Mouse (Mus musculus): ENCODE measurements around the gene Pum1. TPM values are rescaled to one million over a fixed set of nuclear protein-coding genes. Genes with fewer than 3 reads are reported as not detected.
"Not testable (repeated sequence)": the region's sequence is repeated elsewhere in the genome, so short reads cannot be mapped to it uniquely, and the experiment has no call there.

The Pum1 gene
- polyA plus RNA-seq, 1 experiment from 2014 or later, result 107 TPM

DNA sequence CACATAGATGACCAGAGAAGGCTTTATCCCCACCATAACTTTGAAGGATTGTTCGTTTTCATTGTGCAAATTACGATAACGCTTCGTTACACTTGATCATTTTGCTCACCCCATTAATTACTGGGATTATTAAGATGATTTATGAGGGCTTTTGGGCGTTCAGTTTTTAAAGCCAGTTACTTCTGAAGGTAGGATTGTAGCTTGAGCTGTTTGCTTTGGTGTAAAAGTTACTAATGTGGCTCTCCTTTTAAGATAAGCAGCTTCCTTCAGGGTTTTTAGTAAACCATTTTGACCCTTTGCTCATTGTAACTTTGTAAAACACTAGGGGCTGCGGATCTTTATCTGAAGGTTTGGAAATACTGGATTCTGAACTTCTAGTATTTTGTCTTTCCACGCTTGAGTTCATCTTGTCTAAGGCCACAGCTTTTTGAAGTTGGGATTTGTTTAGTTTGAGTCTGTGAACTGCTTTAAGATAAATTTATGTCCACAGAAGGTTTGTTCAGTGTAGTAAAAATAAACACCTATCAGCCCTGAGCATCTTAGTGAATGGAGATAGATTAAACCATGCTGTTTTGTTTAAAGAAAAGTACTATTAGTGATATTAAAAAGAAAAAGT, 1.4 kb downstream of the Pum1 start:
- no peaks in the 10 kb centered on the region for H3K9me3 ChIP-seq (ENCODE audit: control insufficient read depth, low read length)
- H3K27ac ChIP-seq (ENCODE audit: low read depth, low read length), result no peak overlapping the region
- H3K27me3 ChIP-seq (ENCODE audit: control insufficient read depth, insufficient read depth, low read length), result no peaks in the 10 kb centered on the region
- peak overlapping the region; percentile 97 for H3K9ac ChIP-seq (ENCODE audit: low read length)
- DNase-seq (ENCODE audit: low spot score) (no peak), ATAC-seq (ENCODE audit: insufficient read depth, low FRiP score, low TSS enrichment) (no peak)
- peak overlapping the region; percentile 93 for H3K4me3 ChIP-seq (ENCODE audit: low read depth, low read length)
- no peaks in the 10 kb centered on the region for H3K36me3 ChIP-seq (ENCODE audit: control insufficient read depth, insufficient read depth, low read length)
- peaks cover 8% of the 10 kb centered on the region; the same call in 1 of the 2 replicates for H3K4me1 ChIP-seq (ENCODE audit: control insufficient read depth, insufficient read depth, low read length)
- WGBS, result 7% methylated on average over 7 of the region's 7 CpGs
- peak overlapping the region; percentile 87 for H3K4me2 ChIP-seq (ENCODE audit: low read depth)

DNA sequence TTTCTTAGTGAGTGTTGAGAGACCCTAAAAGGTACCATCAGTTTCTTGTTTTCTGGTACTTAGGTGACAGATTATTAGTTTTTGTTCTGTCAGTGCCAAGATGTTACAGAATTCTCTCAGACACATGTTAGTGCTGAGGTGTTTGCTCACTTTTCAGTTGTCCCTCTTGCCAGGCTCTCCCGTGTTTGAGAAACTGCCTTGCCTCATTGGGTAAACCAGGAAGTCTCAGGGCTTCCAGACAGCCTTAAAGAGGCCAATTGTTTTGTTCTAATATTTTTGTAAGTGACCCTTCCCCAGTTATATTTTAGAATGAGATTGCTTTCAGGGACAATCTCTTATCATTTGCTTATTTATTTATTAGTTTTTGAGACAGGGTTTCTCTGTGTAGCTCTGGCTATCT, 2.1 kb downstream of the Pum1 start:
- Histone ChIP-seq H3K9ac (ENCODE audit: low read length) (no peak overlapping the region), H3K4me1 (ENCODE audit: control insufficient read depth, insufficient read depth, low read length) (peaks cover 8% of the 10 kb centered on the region; the same call in 1 of the 2 replicates), H3K9me3 (ENCODE audit: control insufficient read depth, low read length) (no peaks in the 10 kb centered on the region), H3K4me3 (ENCODE audit: low read depth, low read length) (peak overlapping the region; percentile 93), H3K27ac (ENCODE audit: low read depth, low read length) (no peak overlapping the region), H3K36me3 (ENCODE audit: control insufficient read depth, insufficient read depth, low read length) (no peaks in the 10 kb centered on the region), H3K4me2 (ENCODE audit: low read depth) (peak overlapping the region; percentile 87), H3K27me3 (ENCODE audit: control insufficient read depth, insufficient read depth, low read length) (no peaks in the 10 kb centered on the region)
- no peak for DNase-seq (ENCODE audit: low spot score)
- ATAC-seq (ENCODE audit: insufficient read depth, low FRiP score, low TSS enrichment), result no peak
- WGBS, result 24% methylated on average over 1 of the region's 1 CpGs

DNA sequence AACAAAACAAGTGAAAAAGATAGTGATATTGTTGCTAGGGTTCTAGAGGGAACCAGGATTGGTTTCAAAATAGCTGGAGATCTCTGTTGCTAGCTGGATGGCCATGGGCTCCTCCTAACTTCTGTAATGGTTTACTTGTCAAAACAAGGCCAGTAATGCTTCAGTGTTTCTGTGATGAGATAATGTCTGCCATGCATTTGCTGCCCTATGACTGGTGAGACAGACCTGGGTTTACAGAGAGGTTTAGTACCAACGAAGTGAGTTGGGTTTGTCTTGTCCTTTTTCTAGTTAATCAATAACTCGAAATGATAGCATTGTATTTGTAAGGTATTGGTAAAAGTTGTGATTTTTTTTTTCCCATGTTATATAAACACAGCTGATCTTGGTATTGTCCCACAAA, 4.6 kb downstream of the Pum1 start:
- 59% methylated on average over 2 of the region's 2 CpGs for WGBS
- Histone ChIP-seq H3K27me3 (ENCODE audit: control insufficient read depth, insufficient read depth, low read length) (no peaks in the 10 kb centered on the region), H3K9ac (ENCODE audit: low read length) (no peak overlapping the region), H3K4me2 (ENCODE audit: low read depth) (no peak overlapping the region), H3K27ac (ENCODE audit: low read depth, low read length) (no peak overlapping the region), H3K9me3 (ENCODE audit: control insufficient read depth, low read length) (no peaks in the 10 kb centered on the region), H3K4me3 (ENCODE audit: low read depth, low read length) (no peak overlapping the region), H3K4me1 (ENCODE audit: control insufficient read depth, insufficient read depth, low read length) (peaks cover 8% of the 10 kb centered on the region; the same call in 1 of the 2 replicates), H3K36me3 (ENCODE audit: control insufficient read depth, insufficient read depth, low read length) (peaks cover 14% of the 10 kb centered on the region)
- ATAC-seq (ENCODE audit: insufficient read depth, low FRiP score, low TSS enrichment) (no peak), DNase-seq (ENCODE audit: low spot score) (no peak)

DNA sequence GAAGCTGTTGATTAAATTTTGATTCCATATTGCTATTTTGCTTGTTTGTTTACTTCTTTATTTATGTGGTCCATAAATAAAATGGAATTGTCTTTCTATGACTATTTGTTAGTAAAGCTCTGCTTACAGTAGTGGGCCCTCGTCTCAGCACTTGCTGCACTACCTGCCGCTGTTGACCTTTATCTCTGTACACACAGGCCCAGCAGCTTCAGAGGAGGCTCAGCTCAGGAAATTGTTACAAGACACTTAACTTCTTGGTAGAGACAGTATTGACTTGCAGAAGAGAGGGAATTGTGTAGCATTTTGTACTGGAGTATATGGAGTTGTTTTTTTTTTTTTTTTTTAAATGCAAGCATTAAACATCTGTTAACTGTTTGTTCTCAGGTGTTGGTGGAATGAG, 5.4 kb downstream of the Pum1 start:
- 66% methylated on average over 2 of the region's 2 CpGs for WGBS
- H3K9ac ChIP-seq (ENCODE audit: low read length), result no peak overlapping the region
- no peak overlapping the region for H3K4me3 ChIP-seq (ENCODE audit: low read depth, low read length)
- no peak overlapping the region for H3K27ac ChIP-seq (ENCODE audit: low read depth, low read length)
- no peak for ATAC-seq (ENCODE audit: insufficient read depth, low FRiP score, low TSS enrichment)
- no peaks in the 10 kb centered on the region for H3K9me3 ChIP-seq (ENCODE audit: control insufficient read depth, low read length)
- H3K4me2 ChIP-seq (ENCODE audit: low read depth), result no peak overlapping the region
- H3K36me3 ChIP-seq (ENCODE audit: control insufficient read depth, insufficient read depth, low read length), result peaks cover 14% of the 10 kb centered on the region
- H3K27me3 ChIP-seq (ENCODE audit: control insufficient read depth, insufficient read depth, low read length), result no peaks in the 10 kb centered on the region
- DNase-seq (ENCODE audit: low spot score), result no peak
- H3K4me1 ChIP-seq (ENCODE audit: control insufficient read depth, insufficient read depth, low read length), result peaks cover 8% of the 10 kb centered on the region; the same call in 1 of the 2 replicates

DNA sequence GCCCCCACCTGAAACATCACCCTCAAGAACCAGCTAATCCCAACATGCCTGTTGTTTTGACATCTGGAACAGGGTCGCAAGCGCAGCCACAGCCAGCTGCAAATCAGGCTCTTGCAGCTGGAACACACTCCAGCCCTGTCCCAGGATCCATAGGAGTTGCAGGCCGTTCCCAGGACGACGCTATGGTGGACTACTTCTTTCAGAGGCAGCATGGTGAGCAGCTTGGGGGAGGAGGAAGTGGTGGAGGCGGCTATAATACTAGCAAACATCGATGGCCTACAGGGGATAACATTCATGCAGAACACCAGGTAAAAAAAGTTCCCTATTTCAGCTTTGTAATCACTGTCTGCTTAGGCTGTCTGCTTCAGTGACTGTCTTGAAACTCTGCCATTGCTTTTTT, 5.9 kb downstream of the Pum1 start:
- H3K36me3 ChIP-seq (ENCODE audit: control insufficient read depth, insufficient read depth, low read length), result peaks cover 14% of the 10 kb centered on the region
- DNase-seq (ENCODE audit: low spot score) (peak; percentile 14), ATAC-seq (ENCODE audit: insufficient read depth, low FRiP score, low TSS enrichment) (no peak)
- WGBS, result 65% methylated on average over 7 of the region's 7 CpGs
- no peaks in the 10 kb centered on the region for H3K27me3 ChIP-seq (ENCODE audit: control insufficient read depth, insufficient read depth, low read length)
- peaks cover 8% of the 10 kb centered on the region; the same call in 1 of the 2 replicates for H3K4me1 ChIP-seq (ENCODE audit: control insufficient read depth, insufficient read depth, low read length)
- no peak overlapping the region for H3K4me3 ChIP-seq (ENCODE audit: low read depth, low read length)
- no peaks in the 10 kb centered on the region for H3K9me3 ChIP-seq (ENCODE audit: control insufficient read depth, low read length)
- H3K9ac ChIP-seq (ENCODE audit: low read length), result no peak overlapping the region
- H3K27ac ChIP-seq (ENCODE audit: low read depth, low read length), result no peak overlapping the region
- no peak overlapping the region for H3K4me2 ChIP-seq (ENCODE audit: low read depth)

DNA sequence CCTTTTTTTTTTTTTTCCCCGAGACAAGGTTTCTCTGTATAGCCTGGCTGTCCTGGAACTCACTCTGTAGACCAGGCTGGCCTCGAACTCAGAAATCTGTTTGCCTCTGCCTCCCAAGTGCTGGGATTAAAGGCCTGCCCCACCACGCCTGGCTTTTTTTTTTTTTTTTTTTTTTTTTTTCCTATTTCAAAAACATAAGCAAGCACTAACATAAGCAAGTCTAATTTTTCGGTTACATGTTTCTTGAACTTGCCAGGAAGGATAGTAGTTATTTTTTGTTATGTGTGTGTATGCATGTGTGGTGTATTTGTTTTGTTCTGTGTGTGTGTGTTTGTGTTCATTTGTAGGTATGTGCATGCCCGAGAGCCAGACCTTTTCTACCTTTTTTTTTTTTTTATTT, 6.9 kb downstream of the Pum1 start:
- not testable (repeated sequence) for H3K4me2 ChIP-seq (ENCODE audit: low read depth); H3K4me1 ChIP-seq (ENCODE audit: control insufficient read depth, insufficient read depth, low read length); ATAC-seq (ENCODE audit: insufficient read depth, low FRiP score, low TSS enrichment); DNase-seq (ENCODE audit: low spot score); H3K27me3 ChIP-seq (ENCODE audit: control insufficient read depth, insufficient read depth, low read length); H3K9ac ChIP-seq (ENCODE audit: low read length); H3K9me3 ChIP-seq (ENCODE audit: control insufficient read depth, low read length); H3K4me3 ChIP-seq (ENCODE audit: low read depth, low read length); H3K27ac ChIP-seq (ENCODE audit: low read depth, low read length)
- peaks cover 16% of the 10 kb centered on the region for H3K36me3 ChIP-seq (ENCODE audit: control insufficient read depth, insufficient read depth, low read length)
- 88% methylated on average over 5 of the region's 5 CpGs for WGBS

DNA sequence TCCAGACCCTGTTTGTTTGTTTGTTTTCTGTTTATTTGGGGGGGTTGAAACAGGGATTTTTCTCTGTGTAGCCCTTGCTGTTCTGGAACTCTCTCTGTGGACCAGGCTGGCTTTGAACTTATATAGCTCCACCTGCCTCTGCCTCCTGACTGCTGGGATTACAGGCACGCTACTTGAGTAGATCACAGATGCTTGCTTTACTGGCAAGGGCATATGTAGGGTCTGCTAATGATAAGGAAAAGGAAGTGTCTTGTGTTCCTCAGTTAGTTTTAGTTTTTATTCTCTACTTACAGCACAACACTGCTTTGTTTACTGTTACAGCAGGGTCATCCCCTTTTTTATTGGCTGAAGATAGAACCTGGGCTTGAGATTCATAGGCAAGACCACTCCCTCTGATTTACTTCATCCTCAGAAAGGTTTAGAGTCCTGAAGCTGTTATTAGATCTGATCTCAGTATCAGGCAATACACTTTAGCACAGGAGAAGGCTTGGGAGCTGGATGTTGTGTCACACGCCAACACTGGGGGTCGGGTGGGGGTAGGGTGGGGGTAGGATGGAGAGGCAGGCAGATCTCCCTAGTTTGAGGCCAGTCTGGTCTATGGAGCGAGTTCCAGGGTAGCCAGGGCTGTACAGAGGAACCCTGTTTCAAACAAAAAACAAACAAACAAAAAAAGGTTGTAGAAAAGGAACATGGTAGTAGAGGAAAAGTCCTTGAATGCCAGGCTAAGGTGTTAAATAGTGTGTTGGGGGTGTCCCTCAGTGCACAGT, 8.1 kb downstream of the Pum1 start:
- DNase-seq (ENCODE audit: low spot score), result no peak
- WGBS, result 92% methylated on average over 4 of the region's 4 CpGs
- no peak overlapping the region for H3K27ac ChIP-seq (ENCODE audit: low read depth, low read length)
- no peak overlapping the region for H3K4me2 ChIP-seq (ENCODE audit: low read depth)
- no peaks in the 10 kb centered on the region for H3K27me3 ChIP-seq (ENCODE audit: control insufficient read depth, insufficient read depth, low read length)
- H3K36me3 ChIP-seq (ENCODE audit: control insufficient read depth, insufficient read depth, low read length), result peaks cover 16% of the 10 kb centered on the region
- peaks cover 4% of the 10 kb centered on the region; the same call in 1 of the 2 replicates for H3K4me1 ChIP-seq (ENCODE audit: control insufficient read depth, insufficient read depth, low read length)
- H3K4me3 ChIP-seq (ENCODE audit: low read depth, low read length), result no peak overlapping the region
- H3K9ac ChIP-seq (ENCODE audit: low read length), result no peak overlapping the region
- H3K9me3 ChIP-seq (ENCODE audit: control insufficient read depth, low read length), result no peaks in the 10 kb centered on the region
- no peak for ATAC-seq (ENCODE audit: insufficient read depth, low FRiP score, low TSS enrichment)

DNA sequence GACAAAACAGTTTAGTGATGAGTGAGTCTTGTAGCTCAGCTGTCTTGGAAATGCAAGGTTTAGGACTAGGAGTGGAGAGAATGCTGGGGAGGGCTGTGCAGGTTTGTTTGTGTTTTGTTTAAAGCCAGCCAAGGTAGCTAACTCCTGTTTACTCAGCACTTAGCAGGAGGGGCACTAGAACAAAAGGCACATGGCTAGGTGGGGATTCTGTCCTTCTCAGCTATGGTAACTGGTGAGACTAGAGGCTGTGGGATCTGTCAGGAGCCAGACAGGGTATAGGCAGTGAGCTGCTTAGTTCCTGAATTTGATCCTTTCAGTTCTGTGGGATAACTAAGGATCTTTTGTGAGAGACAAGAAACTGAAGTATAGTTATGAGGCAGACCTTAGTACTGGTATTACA, 9.0 kb downstream of the Pum1 start:
- Histone ChIP-seq H3K36me3 (ENCODE audit: control insufficient read depth, insufficient read depth, low read length) (peaks cover 16% of the 10 kb centered on the region), H3K9me3 (ENCODE audit: control insufficient read depth, low read length) (no peaks in the 10 kb centered on the region), H3K27me3 (ENCODE audit: control insufficient read depth, insufficient read depth, low read length) (no peaks in the 10 kb centered on the region), H3K4me3 (ENCODE audit: low read depth, low read length) (no peak overlapping the region), H3K4me2 (ENCODE audit: low read depth) (no peak overlapping the region), H3K27ac (ENCODE audit: low read depth, low read length) (no peak overlapping the region), H3K4me1 (ENCODE audit: control insufficient read depth, insufficient read depth, low read length) (peaks cover 4% of the 10 kb centered on the region; the same call in 1 of the 2 replicates), H3K9ac (ENCODE audit: low read length) (no peak overlapping the region)
- ATAC-seq (ENCODE audit: insufficient read depth, low FRiP score, low TSS enrichment) (no peak), DNase-seq (ENCODE audit: low spot score) (no peak)

DNA sequence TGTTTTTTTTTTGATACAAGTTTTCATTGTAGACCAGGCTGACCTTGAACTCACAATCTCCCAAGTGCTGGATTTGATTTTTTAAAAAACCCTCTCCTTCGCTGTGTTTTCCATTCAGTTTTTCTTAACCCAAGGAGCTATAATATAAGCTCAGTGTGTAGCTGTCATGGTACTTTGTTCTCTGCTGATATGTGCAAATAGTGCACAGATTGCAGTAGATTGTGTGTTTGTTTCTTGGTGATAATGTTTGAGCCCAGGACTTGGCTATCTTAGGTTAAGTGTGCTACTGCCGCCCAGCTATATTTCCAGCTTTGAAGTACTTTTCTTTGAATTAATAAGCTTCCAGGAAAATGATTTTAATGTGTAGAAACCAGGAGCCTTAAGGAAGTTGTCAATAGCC, 13.6 kb downstream of the Pum1 start:
- Histone ChIP-seq H3K4me3 (ENCODE audit: low read depth, low read length) (no peak overlapping the region), H3K9me3 (ENCODE audit: control insufficient read depth, low read length) (no peaks in the 10 kb centered on the region), H3K4me1 (ENCODE audit: control insufficient read depth, insufficient read depth, low read length) (no peaks in the 10 kb centered on the region), H3K9ac (ENCODE audit: low read length) (no peak overlapping the region), H3K27me3 (ENCODE audit: control insufficient read depth, insufficient read depth, low read length) (no peaks in the 10 kb centered on the region), H3K27ac (ENCODE audit: low read depth, low read length) (no peak overlapping the region), H3K4me2 (ENCODE audit: low read depth) (no peak overlapping the region), H3K36me3 (ENCODE audit: control insufficient read depth, insufficient read depth, low read length) (peaks cover 9% of the 10 kb centered on the region)
- no peak for ATAC-seq (ENCODE audit: insufficient read depth, low FRiP score, low TSS enrichment)
- WGBS, result 96% methylated on average over 2 of the region's 2 CpGs
- DNase-seq (ENCODE audit: low spot score), result no peak

Data from neural tube, embryonic 11.5 days (tissue).